Mouse (Mus musculus) frontal cortex, postnatal 14 days (tissue): ENCODE measurements at regions not wholly inside any gene's neighbourhood (a gene's known extent, or its start where the extent isn't known, plus 50 kb on each side); places are given as distances from the start of the nearest gene placed in this dataset.
A peak's percentile ranks its signal among the peaks of the same experiment; 100 is the strongest.

Experiments used
- DNase-seq, 2 experiments: peaks; one replicate each; pipeline ENCODE4 v3.0.0; 2022; ENCODE audit warnings: low spot score in 2 of 2

GRCm38 (mm10) chr17:83964454-83965211 is 116.9 kb upstream of the Haao start:
- no peak for DNase-seq

GRCm38 (mm10) chr17:83963561-83963960 is 115.8 kb upstream of the Haao start:
- DNase-seq = no peak

GRCm38 (mm10) chr17:83962841-83963240 is 115.1 kb upstream of the Haao start:
- DNase-seq = no peak

- DNase-seq = no peak
Observed at GRCm38 (mm10) chr17:83962126-83962525, 114.4 kb upstream of the Haao start.

- DNase-seq = no peak
Observed at GRCm38 (mm10) chr17:83960821-83961220, 113.1 kb upstream of the Haao start.

GRCm38 (mm10) chr17:83960158-83960557 is 112.4 kb upstream of the Haao start:
- DNase-seq = no peak

GRCm38 (mm10) chr17:83959159-83959848 is 111.5 kb upstream of the Haao start:
- DNase-seq = no peak

- no peak for DNase-seq
Observed at GRCm38 (mm10) chr17:83958706-83959105, 110.9 kb upstream of the Haao start.

- no peak for DNase-seq
Observed at GRCm38 (mm10) chr17:83957661-83958540, 110.1 kb upstream of the Haao start.

GRCm38 (mm10) chr17:83956821-83957565 is 109.2 kb upstream of the Haao start:
- DNase-seq = no peak

- no peak for DNase-seq
Observed at GRCm38 (mm10) chr17:83955978-83956377, 108.2 kb upstream of the Haao start.

- DNase-seq = no peak
Observed at GRCm38 (mm10) chr17:83955058-83955697, 107.4 kb upstream of the Haao start.

- DNase-seq = peak; percentile 57 to 59
Observed at GRCm38 (mm10) chr17:83954291-83955057, 106.7 kb upstream of the Haao start.

- no peak for DNase-seq
Observed at GRCm38 (mm10) chr17:83953656-83954055, 105.9 kb upstream of the Haao start.

- DNase-seq = no peak
Observed at GRCm38 (mm10) chr17:83946718-83947117, 99.0 kb upstream of the Haao start.

GRCm38 (mm10) chr17:83939344-83939743 is 91.6 kb upstream of the Haao start:
- DNase-seq = no peak

GRCm38 (mm10) chr17:83938671-83939244 is 91.0 kb upstream of the Haao start:
- DNase-seq = peak; percentile 40 to 49

- peak; percentile 37 to 55 for DNase-seq
Observed at GRCm38 (mm10) chr17:83937576-83937975, 89.8 kb upstream of the Haao start.

GRCm38 (mm10) chr17:83936677-83937076 is 88.9 kb upstream of the Haao start:
- DNase-seq = no peak

- DNase-seq = no peak
Observed at GRCm38 (mm10) chr17:83935969-83936368, 88.2 kb upstream of the Haao start.
